21 mouse cellular contexts compared by ENCODE assay signal in genomic region chr13:62901139-62901538, GRCm38 (mm10). TPM values are rescaled to one million over a fixed set of nuclear protein-coding genes. Genes with fewer than 3 reads are reported as not detected.
"Had no signal": no experiment of that assay in that cellular context is flagged by ENCODE, and none has a peak within 500 bp of the region (broad histone marks: within the 10 kb centered on the region; RNA-seq: fewer than 3 reads in every experiment).

No protein-coding gene starts in this region.

- H3K36me3 ChIP-seq: midbrain, embryonic 10.5 days; midbrain, embryonic 13.5 days; neural tube, embryonic 13.5 days; neural tube, embryonic 15.5 days had no signal

- H3K4me2 ChIP-seq: lung, embryonic 14.5 days; midbrain, embryonic 13.5 days; neural tube, embryonic 13.5 days; neural tube, embryonic 15.5 days had no signal

- ATAC-seq: midbrain, embryonic 13.5 days; midbrain, embryonic 16.5 days had no signal

- H3K9ac ChIP-seq: liver, embryonic 14.5 days; lung, embryonic 14.5 days; midbrain, embryonic 13.5 days; neural tube, embryonic 13.5 days; neural tube, embryonic 15.5 days had no signal

- H3K27ac ChIP-seq: liver, embryonic 14.5 days; midbrain, embryonic 10.5 days; midbrain, embryonic 13.5 days; neural tube, embryonic 13.5 days; neural tube, embryonic 15.5 days had no signal

- DNase-seq: lung, adult 18-20 months; lung, embryonic 14.5 days; lung, postnatal 10 days; lung, postnatal 4 days; retina, postnatal 1 day; right cerebral cortex, adult 18-20 months; right cerebral cortex, postnatal 25 days; right cerebral cortex, postnatal 4 days; spleen, adult 18-20 months; thymus, adult 18-20 months; thymus, postnatal 14 days; thymus, postnatal 36 days had no signal

- H3K4me3 ChIP-seq: midbrain, embryonic 10.5 days; midbrain, embryonic 13.5 days; myocyte; neural tube, embryonic 13.5 days; neural tube, embryonic 15.5 days had no signal

- H3K27me3 ChIP-seq: midbrain, embryonic 13.5 days; neural tube, embryonic 13.5 days; neural tube, embryonic 15.5 days had no signal

- H3K9me3 ChIP-seq: midbrain, embryonic 10.5 days; midbrain, embryonic 13.5 days; neural tube, embryonic 13.5 days; neural tube, embryonic 15.5 days had no signal

- H3K4me1 ChIP-seq: midbrain, embryonic 10.5 days; midbrain, embryonic 13.5 days; neural tube, embryonic 13.5 days; neural tube, embryonic 15.5 days had no signal

RNA-seq across cellular contexts. Expression of gene Fbp1, which starts 13.1 kb away (rescaled TPM):
- polyA plus RNA-seq: midbrain, embryonic 13.5 days; midbrain, embryonic 16.5 days; myocyte; neural tube, embryonic 11.5 days had no signal

RNA-seq across cellular contexts. Expression of gene Fbp2, which starts 42.9 kb away (rescaled TPM):
- total RNA-seq: megakaryocyte-erythroid progenitor cell, adult 5-6 weeks had no signal
- polyA plus RNA-seq: lung, embryonic 14.5 days; midbrain, embryonic 10.5 days; midbrain, embryonic 13.5 days; neural tube, embryonic 11.5 days had no signal
